Mouse (Mus musculus) T-cell, adult 2 months (primary cell): ENCODE results near the gene Endog.

Source experiments
- DNase-seq: peaks from one replicate; pipeline ENCODE4 v3.0.0; 2022; ENCODE audit warnings: low spot score

The Endog gene

DNA sequence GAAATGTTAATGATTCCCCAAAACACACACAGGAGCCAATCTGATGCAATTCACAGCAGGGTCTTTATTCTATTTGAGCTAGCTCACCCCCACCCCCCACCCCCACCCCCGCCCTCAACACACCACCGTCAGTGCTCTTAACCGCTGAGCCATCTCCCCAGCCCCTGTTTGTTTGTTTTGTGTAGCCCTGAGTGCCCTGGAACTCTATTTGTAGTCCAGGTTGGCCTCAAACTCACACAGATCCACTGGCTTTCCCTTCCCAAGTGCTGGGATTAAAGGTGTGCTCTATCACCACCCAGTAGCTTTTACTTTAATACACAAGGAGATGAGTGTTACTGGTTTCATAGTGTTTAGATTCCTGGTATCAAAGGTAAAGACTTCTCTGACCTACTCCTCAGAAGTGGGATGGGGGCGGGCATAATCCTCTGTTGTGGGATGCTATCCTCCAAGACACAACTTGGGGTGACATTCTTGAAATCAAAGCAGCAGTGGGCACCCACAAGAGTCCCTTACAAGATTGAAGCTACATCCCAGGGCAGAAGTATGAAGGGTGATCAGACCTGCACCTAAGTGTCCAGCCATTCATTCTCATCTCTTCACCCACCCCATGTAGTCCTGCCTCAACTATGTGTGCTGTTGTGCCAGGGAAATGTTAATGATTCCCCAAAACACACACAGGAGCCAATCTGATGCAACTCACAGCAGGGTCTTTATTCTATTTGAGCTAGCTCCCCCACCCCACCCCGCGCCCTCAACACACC lies 40.3 kb downstream of the Endog start:
- no peak for DNase-seq

- no peak for DNase-seq
Measured at GRCm38 (mm10) chr2:30212169-30212545, 40.9 kb downstream of the Endog start.

DNA sequence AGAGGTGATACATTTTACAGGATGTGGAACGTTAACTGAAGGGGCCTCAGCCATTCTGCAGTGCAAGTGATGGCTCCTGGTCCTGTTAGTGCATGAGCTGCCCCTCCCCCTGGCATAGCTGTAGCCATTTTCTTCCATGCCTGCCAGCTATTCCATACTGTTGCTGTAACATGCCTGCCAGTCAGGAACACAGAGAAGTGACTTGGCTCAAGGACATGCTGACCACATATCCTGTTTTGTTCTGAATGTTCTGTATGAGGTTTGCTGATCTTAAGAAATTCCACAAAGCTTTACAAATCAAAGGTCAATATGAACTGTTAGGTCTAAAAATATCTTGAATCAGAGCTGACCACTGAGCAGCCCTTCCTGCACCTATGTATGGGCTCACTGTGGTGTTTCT lies 41.7 kb downstream of the Endog start:
- DNase-seq, result no peak

DNA sequence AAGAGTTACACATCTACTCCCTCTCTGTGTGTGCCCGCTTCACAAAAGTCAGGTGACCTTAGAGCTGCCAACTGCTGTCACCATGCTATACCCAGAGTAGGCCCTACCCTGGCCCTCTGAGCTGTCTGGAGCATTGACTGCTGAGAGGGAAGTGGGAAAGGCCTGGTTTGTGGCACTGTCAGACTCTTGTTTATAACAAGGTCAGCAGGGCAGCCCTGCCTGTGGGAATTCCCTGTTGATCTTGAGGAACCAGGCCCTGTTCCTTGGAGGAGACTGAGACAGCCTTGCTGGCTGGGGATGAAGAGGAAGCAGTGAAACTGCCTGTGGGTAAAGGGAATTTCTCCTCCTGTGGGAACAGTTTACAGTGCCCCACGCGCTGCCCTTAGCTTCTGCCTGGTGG lies 43.5 kb downstream of the Endog start:
- DNase-seq, result no peak

- no peak for DNase-seq
Measured at GRCm38 (mm10) chr2:30215493-30215892, 44.2 kb downstream of the Endog start.

- DNase-seq, result no peak
Measured at GRCm38 (mm10) chr2:30216293-30216692, 45.0 kb downstream of the Endog start.
